Mouse (Mus musculus) small intestine, adult 2 months (tissue): Measurements from ENCODE around the gene Fam206a.

Experiments used
- CTCF ChIP-seq: fragments of 200-500 bp; IDR thresholded peaks from 2 replicates; pipeline ENCODE4 v1.5.1; 2012; ENCODE audit warnings: low read depth, mild to moderate bottlenecking, control low read depth, inconsistent platforms, low read length, moderate library complexity, mixed read lengths; ENCODE audit not compliant: insufficient replicate concordance, insufficient read length; ENCODE audit errors: extremely low read depth
- POLR2A ChIP-seq: fragments of 200-500 bp; IDR thresholded peaks from 2 replicates; pipeline ENCODE4 v1.6.1; 2012; ENCODE audit warnings: low read depth, mild to moderate bottlenecking, control low read depth, inconsistent platforms, low read length, moderate library complexity

DNA sequence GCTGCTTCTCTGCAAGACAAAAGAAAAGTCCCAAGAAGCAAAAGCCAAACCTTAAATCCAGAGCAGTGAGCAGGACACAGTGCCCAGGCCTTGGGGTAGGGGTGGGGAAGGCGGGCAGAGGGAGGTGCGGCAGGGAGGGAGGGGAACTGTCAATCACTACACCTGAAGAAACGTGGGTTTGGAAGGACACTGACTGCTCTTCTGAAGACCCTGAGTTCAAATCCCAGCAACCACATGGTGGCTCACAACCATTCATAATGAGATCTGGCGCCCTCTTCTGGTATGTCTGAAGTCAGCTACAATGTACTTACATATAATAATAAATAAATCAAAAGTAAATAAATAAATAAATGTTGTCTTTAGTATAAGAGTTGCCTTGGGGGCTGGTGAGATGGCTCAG, 42.8 kb downstream of the Fam206a start:
- TF ChIP-seq POLR2A (no peak), CTCF (no peak)
